11 mouse cellular contexts compared by ENCODE assay signal in genomic region chr11:100962371-100962911, GRCm38 (mm10). TPM values are rescaled to one million over a fixed set of nuclear protein-coding genes. Genes with fewer than 3 reads are reported as not detected.
A peak's percentile ranks its signal among the peaks of the same experiment; 100 is the strongest.
DNase-seq lines count a peak whose midpoint lies in the region; ATAC-seq and TF ChIP-seq lines count a peak whose summit lies in the region.
"Had no signal": no experiment of that assay in that cellular context is flagged by ENCODE, and none has a peak within 500 bp of the region (broad histone marks: within the 10 kb centered on the region; RNA-seq: fewer than 3 reads in every experiment).

No protein-coding gene starts in this region.

- intact Hi-C loops in heart, postnatal 10 days (cut with DNase I), result no loop called here

- H3K27me3 ChIP-seq in embryonic facial prominence, embryonic 10.5 days (replicated peaks; ENCODE audit: low read depth, poor library complexity, severe bottlenecking), result peaks cover 88% of the 10 kb centered on the region
- peaks cover 22% of the 10 kb centered on the region for H3K27me3 ChIP-seq in forebrain, embryonic 11.5 days (ENCODE audit: control insufficient read depth, insufficient read depth, low read length)
- H3K27me3 ChIP-seq in forebrain, embryonic 14.5 days (replicated peaks; ENCODE audit: control insufficient read depth, insufficient read depth, low read length), result peaks cover 29% of the 10 kb centered on the region

- peak overlapping the region; percentile 36; the same call in 1 of the 2 replicates for H3K27ac ChIP-seq in layer of hippocampus, adult 2 months
- H3K27ac ChIP-seq in embryonic facial prominence, embryonic 10.5 days (replicated peaks), result 0 out of 2 replicates have a peak overlapping the region, but pooled peaks have one; percentile 35
- H3K27ac ChIP-seq in forebrain, embryonic 11.5 days (ENCODE audit: low read depth, low read length), result no peak overlapping the region
- no peak overlapping the region for H3K27ac ChIP-seq in forebrain, embryonic 14.5 days (ENCODE audit: low read depth, low read length)
- H3K27ac ChIP-seq: midbrain, embryonic 15.5 days had no signal

- H3K36me3 ChIP-seq in embryonic facial prominence, embryonic 10.5 days (replicated peaks), result no peaks in the 10 kb centered on the region
- H3K36me3 ChIP-seq in forebrain, embryonic 11.5 days (ENCODE audit: control insufficient read depth, insufficient read depth, low read length), result no peaks in the 10 kb centered on the region
- no peaks in the 10 kb centered on the region for H3K36me3 ChIP-seq in forebrain, embryonic 14.5 days (ENCODE audit: control insufficient read depth, insufficient read depth, low read length)
- H3K36me3 ChIP-seq: midbrain, embryonic 15.5 days had no signal

- no peak for TF ChIP-seq CTCF in layer of hippocampus, adult 2 months (conservative IDR thresholded peaks at IDR 0.05)

- no peak overlapping the region for H3K4me3 ChIP-seq in layer of hippocampus, adult 2 months
- H3K4me3 ChIP-seq in embryonic facial prominence, embryonic 10.5 days, result no peak overlapping the region
- H3K4me3 ChIP-seq in forebrain, embryonic 11.5 days (ENCODE audit: low read depth, low read length), result no peak overlapping the region
- no peak overlapping the region for H3K4me3 ChIP-seq in forebrain, embryonic 14.5 days (ENCODE audit: low read depth, low read length)
- H3K4me3 ChIP-seq: midbrain, embryonic 15.5 days had no signal

- no peaks in the 10 kb centered on the region for H3K9me3 ChIP-seq in embryonic facial prominence, embryonic 10.5 days
- no peaks in the 10 kb centered on the region for H3K9me3 ChIP-seq in forebrain, embryonic 11.5 days (ENCODE audit: control insufficient read depth, low read length)
- no peaks in the 10 kb centered on the region for H3K9me3 ChIP-seq in forebrain, embryonic 14.5 days (replicated peaks; ENCODE audit: control insufficient read depth, low read length)
- H3K9me3 ChIP-seq: midbrain, embryonic 15.5 days had no signal

- no peak overlapping the region for H3K9ac ChIP-seq in forebrain, embryonic 11.5 days (ENCODE audit: low read length)
- no peak overlapping the region for H3K9ac ChIP-seq in forebrain, embryonic 14.5 days (ENCODE audit: low read length)
- H3K9ac ChIP-seq: midbrain, embryonic 15.5 days had no signal

- DNase-seq in layer of hippocampus, adult 2 months (ENCODE audit: low spot score in 2 of 2), result no peak
- no peak for DNase-seq in layer of hippocampus, adult 11-12 months (ENCODE audit: low spot score)
- no peak for DNase-seq in embryonic facial prominence, embryonic 10.5 days (ENCODE audit: low spot score)
- DNase-seq in heart, postnatal 10 days, result peak; percentile 76 to 81
- DNase-seq in lung, postnatal 4 days, result peak; percentile 63 to 78
- DNase-seq in spleen, adult 18-20 months, result no peak
- DNase-seq in forebrain, embryonic 11.5 days (ENCODE audit: low spot score), result no peak
- DNase-seq in forebrain, embryonic 14.5 days (ENCODE audit: low spot score), result no peak
- DNase-seq: kidney, postnatal 14 days; thymus, adult 18-20 months had no signal

- no peak for ATAC-seq in forebrain, embryonic 11.5 days (replicated peaks; ENCODE audit: low FRiP score)
- ATAC-seq in forebrain, embryonic 14.5 days, result no peak
- ATAC-seq: midbrain, embryonic 15.5 days had no signal

- WGBS in embryonic facial prominence, embryonic 10.5 days, result 72% methylated on average over 9 of the region's 9 CpGs
- WGBS in forebrain, embryonic 11.5 days, result 69% methylated on average over 9 of the region's 9 CpGs
- WGBS in forebrain, embryonic 14.5 days, result 49% methylated on average over 9 of the region's 9 CpGs

- no peak overlapping the region for H3K4me2 ChIP-seq in forebrain, embryonic 11.5 days (ENCODE audit: low read depth, low read length, severe bottlenecking)
- no peak overlapping the region for H3K4me2 ChIP-seq in forebrain, embryonic 14.5 days (ENCODE audit: low read length)
- H3K4me2 ChIP-seq: midbrain, embryonic 15.5 days had no signal

- peaks cover 16% of the 10 kb centered on the region for H3K4me1 ChIP-seq in embryonic facial prominence, embryonic 10.5 days
- peaks cover 9% of the 10 kb centered on the region; the same call in 1 of the 2 replicates for H3K4me1 ChIP-seq in forebrain, embryonic 11.5 days (replicated peaks; ENCODE audit: control insufficient read depth, insufficient read depth, low read length)
- no peaks in the 10 kb centered on the region for H3K4me1 ChIP-seq in forebrain, embryonic 14.5 days (ENCODE audit: control insufficient read depth, insufficient read depth, low read length)

RNA-seq across cellular contexts. Expression of gene Cavin1, which starts 8.2 kb away (rescaled TPM):
- 10 to 100 TPM; 14.3 to 16.3 TPM for total RNA-seq in layer of hippocampus, adult 2 months (2021)
- 20.6 and 23.5 TPM in 2 replicates for polyA plus RNA-seq in embryonic facial prominence, embryonic 10.5 days (2016; fragmentation: Nextera tagmentation; extraction: Ambion mirVana)
- 100 to 1,000 TPM; 462 to 471 TPM for total RNA-seq in heart, postnatal 10 days (2021)
- 11.8 and 14.2 TPM in 2 replicates for polyA plus RNA-seq in forebrain, embryonic 11.5 days (2014; fragmentation: Nextera tagmentation; extraction: Ambion mirVana)
- polyA plus RNA-seq in forebrain, embryonic 14.5 days (2014; fragmentation: Nextera tagmentation; extraction: Ambion mirVana), result 15.6 and 21.1 TPM in 2 replicates

RNA-seq across cellular contexts. Expression of gene Stat3, which starts 23.1 kb away (rescaled TPM):
- 10 to 100 TPM; 39.5 to 42.3 TPM for total RNA-seq in layer of hippocampus, adult 2 months (2021)
- 22.5 and 22.8 TPM in 2 replicates for polyA plus RNA-seq in embryonic facial prominence, embryonic 10.5 days (2016; fragmentation: Nextera tagmentation; extraction: Ambion mirVana)
- total RNA-seq in heart, postnatal 10 days (2021), result 100 to 1,000 TPM; 110 to 117 TPM
- 26.2 and 27.8 TPM in 2 replicates for polyA plus RNA-seq in forebrain, embryonic 11.5 days (2014; fragmentation: Nextera tagmentation; extraction: Ambion mirVana)
- 23.3 and 26.4 TPM in 2 replicates for polyA plus RNA-seq in forebrain, embryonic 14.5 days (2014; fragmentation: Nextera tagmentation; extraction: Ambion mirVana)

RNA-seq across cellular contexts. Expression of gene Atp6v0a1, which starts 46.8 kb away (rescaled TPM):
- 100 to 1,000 TPM; 457 to 476 TPM for total RNA-seq in layer of hippocampus, adult 2 months (2021)
- 30.1 and 30.5 TPM in 2 replicates for polyA plus RNA-seq in embryonic facial prominence, embryonic 10.5 days (2016; fragmentation: Nextera tagmentation; extraction: Ambion mirVana)
- 10 to 100 TPM; 89.6 to 93.8 TPM for total RNA-seq in heart, postnatal 10 days (2021)
- polyA plus RNA-seq in forebrain, embryonic 11.5 days (2014; fragmentation: Nextera tagmentation; extraction: Ambion mirVana), result 44.7 and 47.0 TPM in 2 replicates
- polyA plus RNA-seq in forebrain, embryonic 14.5 days (2014; fragmentation: Nextera tagmentation; extraction: Ambion mirVana), result 50.2 and 74.4 TPM in 2 replicates

Comparison
In these comparisons a context has a peak if more than half of its experiments do, and no peak if none do; other contexts are left out.
1. DNase-seq: peak in heart, postnatal 10 days (2 of 2) and lung, postnatal 4 days (2 of 2); none in layer of hippocampus, adult 2 months (0 of 2), layer of hippocampus, adult 11-12 months (single experiment), embryonic facial prominence, embryonic 10.5 days (single experiment), spleen, adult 18-20 months (0 of 2), forebrain, embryonic 11.5 days (single experiment) and forebrain, embryonic 14.5 days (single experiment).
2. H3K27ac ChIP-seq: peak in layer of hippocampus, adult 2 months (single experiment) and embryonic facial prominence, embryonic 10.5 days (single experiment); none in forebrain, embryonic 11.5 days (single experiment) and forebrain, embryonic 14.5 days (single experiment).